Mouse (Mus musculus) heart, adult 2 months (tissue): ENCODE results near the gene Psmb6.

Experiments used
- CTCF ChIP-seq: fragments of 200-600 bp; IDR thresholded peaks from 2 replicates; pipeline ENCODE4 v1.8.1; 2022; ENCODE audit warnings: antibody characterized with exemption, mild to moderate bottlenecking, moderate library complexity
- EP300 ChIP-seq: fragments of 200-500 bp; IDR thresholded peaks from 2 replicates; pipeline ENCODE4 v1.6.1; 2011; ENCODE audit warnings: low read depth, low read length, control low read depth; ENCODE audit not compliant: insufficient read depth

- TF ChIP-seq CTCF, result no peak
- no peak for TF ChIP-seq EP300
Observed at GRCm38 (mm10) chr11:70562995-70563469, 37.9 kb downstream of the Psmb6 start.
